In genomic region chr4:115731588-115732222, GRCm38 (mm10) we compare ENCODE assay signal across 9 mouse cellular contexts. TPM values are rescaled to one million over a fixed set of nuclear protein-coding genes. Genes with fewer than 3 reads are reported as not detected.
DNase-seq lines count a peak whose midpoint lies in the region; ATAC-seq lines count a peak whose summit lies in the region.
"Had no signal": no experiment of that assay in that cellular context is flagged by ENCODE, and none has a peak within 500 bp of the region (broad histone marks: within the 10 kb centered on the region; RNA-seq: fewer than 3 reads in every experiment).

No protein-coding gene starts in this region.

- H3K4me1 ChIP-seq in hindbrain, embryonic 13.5 days (replicated peaks): no peaks in the 10 kb centered on the region

- DNase-seq in NIH3T3 (ENCODE audit: low read depth): peak; percentile 92
- DNase-seq in cerebellum, adult 8-10 months: peak; percentile 73
- peak; percentile 57 to 75 for DNase-seq in layer of hippocampus, postnatal 25 days (ENCODE audit: extremely low spot score in 1 of 2, low spot score in 1 of 2)
- DNase-seq in lung, postnatal 25 days (ENCODE audit: low spot score): peak; percentile 67
- peak; percentile 84 for DNase-seq in retina, postnatal 1 day
- DNase-seq in thymus, postnatal 36 days: peak; percentile 65 to 71

- H3K27ac ChIP-seq in hindbrain, embryonic 13.5 days: no peak overlapping the region

- peaks cover 34% of the 10 kb centered on the region for H3K27me3 ChIP-seq in hindbrain, embryonic 13.5 days

- 23% methylated on average over 7 of the region's 7 CpGs for WGBS in hindbrain, embryonic 13.5 days

- H3K4me2 ChIP-seq in hindbrain, embryonic 13.5 days: no peak overlapping the region

- peak; percentile 88 for ATAC-seq in frontal cortex, adult (ENCODE audit: low TSS enrichment)
- peak; percentile 83 for ATAC-seq in hindbrain, embryonic 13.5 days (ENCODE audit: low FRiP score)

- no peaks in the 10 kb centered on the region for H3K36me3 ChIP-seq in hindbrain, embryonic 13.5 days

- no peak overlapping the region for H3K9ac ChIP-seq in hindbrain, embryonic 13.5 days

- H3K4me3 ChIP-seq in hindbrain, embryonic 13.5 days: no peak overlapping the region
- H3K4me3 ChIP-seq: myocyte had no signal

- no peaks in the 10 kb centered on the region for H3K9me3 ChIP-seq in hindbrain, embryonic 13.5 days

RNA-seq across cellular contexts. Expression of gene Efcab14, which starts 5.8 kb away (rescaled TPM):
- polyA plus RNA-seq in hindbrain, embryonic 13.5 days (2015; fragmentation: Nextera tagmentation; extraction: Ambion mirVana): 20.6 and 21.3 TPM in 2 replicates
- total RNA-seq in layer of hippocampus, postnatal 25 days (2021): 10 to 100 TPM; 49.8 to 50.8 TPM

RNA-seq across cellular contexts. Expression of gene Tex38, which starts 49.1 kb away (rescaled TPM):
- polyA plus RNA-seq in hindbrain, embryonic 13.5 days (2015; fragmentation: Nextera tagmentation; extraction: Ambion mirVana): 0.29 TPM in 1 of 2 replicates, not detected in the other
- under 1 TPM; 0.59 to 0.80 TPM for total RNA-seq in layer of hippocampus, postnatal 25 days (2021)
- polyA plus RNA-seq: myocyte had no signal

RNA-seq across cellular contexts. Expression of gene Atpaf1, which starts 52.9 kb away (rescaled TPM):
- 37.3 and 41.8 TPM in 2 replicates for polyA plus RNA-seq in hindbrain, embryonic 13.5 days (2015; fragmentation: Nextera tagmentation; extraction: Ambion mirVana)
- 10 to 100 TPM; 45.7 to 51.8 TPM for total RNA-seq in layer of hippocampus, postnatal 25 days (2021)
